Mouse (Mus musculus): ENCODE data around the gene Dst.
"Not testable (repeated sequence)": the region's sequence is repeated elsewhere in the genome, so short reads cannot be mapped to it uniquely, and the experiment has no call there.

Dst gene

DNA sequence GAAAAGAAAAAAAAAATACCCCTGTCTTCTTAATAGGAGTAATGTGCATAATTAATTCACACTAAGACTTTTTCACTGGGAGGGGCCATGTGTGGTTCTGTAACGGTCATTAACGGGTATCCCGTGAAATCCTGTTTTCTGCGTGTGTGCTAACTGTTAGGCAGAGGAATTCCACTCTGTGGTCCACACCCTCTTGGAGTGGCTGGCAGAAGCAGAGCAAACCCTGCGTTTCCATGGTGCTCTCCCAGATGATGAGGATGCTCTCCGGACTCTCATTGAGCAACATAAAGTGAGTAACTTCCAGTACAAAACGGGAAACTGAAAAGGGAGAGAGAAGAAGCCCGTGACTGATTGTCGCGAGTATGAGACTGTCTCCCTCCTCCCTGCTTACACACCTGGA, 379.7 kb downstream of the Dst start:
- DNase-seq (ENCODE audit: low read depth, low spot score): no peak

DNA sequence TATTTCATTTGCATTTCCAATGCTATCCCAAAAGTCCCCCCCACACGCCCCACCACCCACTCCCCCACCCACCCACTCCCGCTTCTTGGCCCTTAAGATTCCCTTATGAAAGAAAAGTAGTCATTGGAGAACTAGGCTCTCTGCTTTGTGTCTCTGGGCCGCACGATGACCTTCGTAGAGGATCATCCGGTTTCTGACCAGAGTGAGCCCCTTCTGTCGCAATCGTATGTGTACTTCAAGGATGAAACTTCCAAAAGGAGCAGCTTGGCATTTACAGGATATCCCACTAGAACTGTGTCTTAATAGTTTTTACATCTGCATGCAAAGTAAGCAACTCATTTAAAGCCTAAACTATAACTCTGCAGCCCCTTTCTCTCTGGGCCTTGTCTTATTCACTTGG, 380.2 kb downstream of the Dst start:
- no peak for DNase-seq (ENCODE audit: low read depth, low spot score)

DNA sequence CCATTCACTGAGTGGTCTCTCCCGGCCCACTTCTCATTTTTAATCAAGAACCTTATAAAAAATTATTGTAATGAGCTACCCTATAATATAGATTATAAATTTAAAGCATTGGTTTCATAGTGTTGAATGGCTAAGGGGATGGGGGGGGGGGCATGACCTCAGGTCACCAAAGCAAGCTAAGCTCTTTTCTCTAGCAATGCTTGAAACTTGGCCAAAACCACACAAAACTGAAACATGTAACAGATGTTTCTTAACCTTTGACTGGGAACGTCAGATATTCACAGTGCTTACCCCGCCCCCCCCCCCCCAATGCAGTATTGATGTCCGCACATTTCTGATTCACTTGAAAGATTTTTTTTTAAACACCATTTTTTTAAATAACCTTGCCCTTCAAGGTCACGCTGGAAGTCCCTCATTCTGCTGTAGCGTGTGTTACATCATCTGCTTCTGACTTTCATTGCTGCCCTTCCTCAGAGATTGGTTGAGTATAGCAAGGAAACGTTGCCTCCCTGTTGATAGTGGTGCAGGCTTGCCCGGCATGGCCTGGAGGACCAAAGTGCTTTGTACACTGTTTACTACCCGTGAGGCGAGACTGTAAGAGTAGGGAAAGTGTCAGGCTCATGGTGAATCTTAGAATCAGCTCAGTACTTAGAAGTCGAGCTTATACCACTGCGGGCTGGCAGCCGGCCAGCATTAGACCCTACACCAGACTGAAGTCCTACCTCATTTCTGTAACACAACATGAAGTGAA, 380.9 kb downstream of the Dst start:
- no peak for DNase-seq (ENCODE audit: low read depth, low spot score)

DNA sequence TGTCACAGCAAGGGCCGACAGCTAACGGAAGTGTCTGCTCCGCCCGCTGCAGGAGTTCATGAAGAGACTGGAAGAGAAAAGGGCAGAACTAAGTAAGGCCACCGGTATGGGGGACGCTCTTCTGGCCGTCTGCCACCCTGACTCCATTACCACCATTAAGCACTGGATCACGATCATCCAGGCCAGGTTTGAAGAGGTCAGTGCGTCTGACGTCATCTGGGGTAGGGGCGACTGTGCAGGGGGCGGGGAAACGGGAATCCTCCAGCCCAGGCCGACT, 381.4 kb downstream of the Dst start:
- no peak for DNase-seq (ENCODE audit: low read depth, low spot score)

DNA sequence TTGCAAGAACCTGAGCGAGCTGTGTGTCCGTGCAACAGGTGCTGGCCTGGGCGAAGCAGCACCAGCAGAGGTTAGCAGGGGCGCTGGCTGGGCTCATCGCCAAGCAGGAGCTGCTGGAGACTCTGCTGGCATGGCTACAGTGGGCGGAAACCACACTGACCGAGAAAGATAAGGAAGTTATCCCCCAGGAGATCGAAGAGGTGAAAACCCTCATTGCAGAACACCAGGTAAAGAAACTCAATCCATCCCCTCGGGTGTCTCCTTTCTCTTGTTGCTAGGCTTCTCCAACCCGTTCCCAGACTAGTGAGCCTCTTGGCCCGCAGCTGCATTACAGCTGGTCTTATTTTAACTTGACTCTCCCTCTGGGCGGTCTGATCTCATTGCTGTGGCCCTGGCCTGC, 382.3 kb downstream of the Dst start:
- DNase-seq (ENCODE audit: low read depth, low spot score): no peak

DNA sequence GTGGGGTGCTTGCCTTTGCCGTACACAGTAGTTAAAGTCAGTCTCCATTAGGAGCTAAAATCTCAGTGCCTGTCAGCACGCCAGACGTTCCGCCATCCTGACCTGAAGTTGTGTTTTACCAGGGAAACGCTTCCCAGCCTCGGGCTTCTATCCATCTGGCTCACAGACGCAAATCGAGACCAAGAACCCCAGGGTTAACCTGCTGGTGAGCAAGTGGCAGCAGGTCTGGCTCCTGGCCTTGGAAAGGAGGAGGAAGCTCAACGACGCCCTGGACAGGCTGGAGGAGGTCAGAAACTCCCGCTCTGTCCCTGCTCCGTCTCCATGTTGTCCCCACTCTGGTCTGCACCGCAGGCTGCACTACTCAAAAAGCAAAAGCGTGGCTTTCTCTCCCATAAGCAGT, 385.2 kb downstream of the Dst start:
- DNase-seq (ENCODE audit: low read depth, low spot score): no peak

DNA sequence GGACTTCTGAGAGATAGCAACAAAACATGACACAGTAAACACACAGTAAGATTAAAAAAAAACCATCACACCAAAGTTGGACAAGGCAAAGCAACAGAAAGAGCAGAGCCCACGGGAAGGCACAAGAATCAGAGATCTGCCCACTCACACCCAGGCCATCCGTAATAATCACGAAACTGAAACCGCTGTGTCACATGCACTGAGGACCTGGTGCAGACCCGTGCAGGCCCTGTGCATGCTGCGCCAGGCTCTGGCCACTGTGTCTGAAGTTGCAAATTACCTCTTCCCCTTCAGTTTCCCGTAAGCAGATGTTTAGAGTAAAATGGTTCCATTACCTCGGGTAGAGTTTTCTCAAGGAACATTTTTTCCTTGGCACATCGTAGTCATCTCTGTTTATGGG, 389.6 kb downstream of the Dst start:
- no peak for DNase-seq (ENCODE audit: low read depth, low spot score)

DNA sequence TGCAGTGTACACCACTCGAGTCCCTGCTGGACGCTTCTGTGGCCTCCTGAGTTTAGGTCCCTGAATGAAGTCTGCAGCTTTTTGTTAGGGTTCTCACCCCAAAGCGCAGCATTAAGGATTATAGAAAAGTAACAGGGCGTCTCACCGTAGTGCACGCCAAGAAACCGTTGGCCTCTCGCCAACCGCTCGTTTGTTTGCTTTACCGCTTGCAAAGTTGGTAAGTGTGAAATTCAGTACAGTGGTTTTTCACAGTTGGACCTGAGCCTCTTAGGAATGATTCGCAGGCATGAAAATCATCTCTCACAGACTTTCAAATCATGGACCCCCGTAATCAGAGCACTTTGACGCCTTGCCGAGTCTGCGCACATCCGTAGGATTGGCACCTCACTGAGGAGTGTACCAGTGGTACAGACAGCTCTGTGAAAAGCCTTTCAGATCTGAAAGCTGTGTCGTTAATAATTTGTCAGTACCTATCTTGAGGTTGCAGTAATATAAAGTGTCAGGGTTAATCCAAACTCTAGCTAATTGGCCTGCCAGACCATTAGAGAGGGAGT, 390.7 kb downstream of the Dst start:
- no peak for DNase-seq (ENCODE audit: low read depth, low spot score)

DNA sequence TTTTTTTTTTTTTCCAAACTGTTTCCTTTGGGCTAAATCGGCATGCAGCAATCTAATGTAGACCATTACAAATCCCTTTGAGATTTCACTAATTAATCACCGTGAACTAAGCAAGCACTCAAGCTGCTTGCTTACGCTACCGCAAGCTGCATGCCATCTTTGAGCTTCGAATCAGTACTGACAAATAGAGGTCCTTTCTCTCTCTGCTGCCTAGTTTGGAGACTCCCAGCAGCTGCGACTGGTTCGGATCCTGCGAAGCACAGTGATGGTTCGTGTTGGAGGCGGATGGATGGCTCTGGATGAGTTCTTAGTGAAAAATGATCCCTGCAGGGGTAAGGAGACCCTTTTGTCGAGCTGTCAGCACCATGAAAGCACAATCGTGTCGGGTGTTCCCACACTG, 391.5 kb downstream of the Dst start:
- DNase-seq (ENCODE audit: low read depth, low spot score): no peak

DNA sequence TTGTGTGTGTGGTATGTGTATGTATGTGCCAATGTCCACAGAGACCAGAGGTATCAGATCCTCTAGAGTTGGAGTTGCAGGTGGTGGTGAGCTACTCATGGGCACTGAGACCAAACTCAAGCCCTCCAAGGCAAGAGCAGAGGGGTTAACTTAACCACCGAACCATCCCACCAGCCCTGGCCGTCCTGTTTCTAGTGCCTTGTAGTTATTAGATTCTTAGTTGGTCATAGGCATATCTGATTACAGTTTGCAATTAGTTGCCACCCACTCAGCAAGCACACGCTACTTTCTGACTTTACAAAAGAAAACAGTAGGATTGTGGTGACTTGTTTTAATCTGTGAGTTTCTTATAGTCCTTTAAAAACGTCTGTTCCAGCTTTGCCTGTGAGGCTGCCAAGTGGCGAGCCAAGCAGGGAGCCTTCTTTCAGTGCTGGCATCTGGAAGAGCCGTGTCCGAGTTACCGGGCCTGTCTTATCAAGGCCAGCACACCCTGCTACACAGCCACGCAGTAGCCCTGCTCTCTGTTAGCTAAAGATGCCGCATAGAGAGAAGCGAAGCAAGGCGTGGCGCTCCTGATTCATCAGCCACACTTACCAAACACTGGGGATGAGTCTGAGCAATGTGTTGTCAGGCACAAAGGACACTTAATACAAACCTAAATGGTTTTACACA, 392.4 kb downstream of the Dst start:
- no peak for DNase-seq (ENCODE audit: low read depth, low spot score)

DNA sequence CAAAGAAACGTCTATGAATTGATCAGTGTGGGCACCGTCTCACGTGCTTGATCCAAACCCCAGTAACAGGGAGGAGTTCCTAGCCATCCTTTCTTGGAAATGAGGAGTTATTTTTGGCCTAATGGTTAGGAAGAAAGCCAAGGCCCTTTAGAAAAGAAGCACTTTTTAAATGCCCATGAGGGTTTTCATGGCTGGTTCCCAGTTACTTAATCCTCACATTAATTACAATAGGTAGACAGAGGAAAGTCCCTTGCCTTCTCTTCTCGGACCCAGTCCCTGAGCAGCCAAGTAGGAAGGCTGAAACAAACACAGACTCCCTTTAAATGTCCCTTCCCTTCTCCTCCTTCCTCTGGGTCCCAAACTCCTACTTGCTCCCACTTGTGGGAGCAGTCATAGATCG, 396.2 kb downstream of the Dst start:
- DNase-seq (ENCODE audit: low read depth, low spot score): no peak

DNA sequence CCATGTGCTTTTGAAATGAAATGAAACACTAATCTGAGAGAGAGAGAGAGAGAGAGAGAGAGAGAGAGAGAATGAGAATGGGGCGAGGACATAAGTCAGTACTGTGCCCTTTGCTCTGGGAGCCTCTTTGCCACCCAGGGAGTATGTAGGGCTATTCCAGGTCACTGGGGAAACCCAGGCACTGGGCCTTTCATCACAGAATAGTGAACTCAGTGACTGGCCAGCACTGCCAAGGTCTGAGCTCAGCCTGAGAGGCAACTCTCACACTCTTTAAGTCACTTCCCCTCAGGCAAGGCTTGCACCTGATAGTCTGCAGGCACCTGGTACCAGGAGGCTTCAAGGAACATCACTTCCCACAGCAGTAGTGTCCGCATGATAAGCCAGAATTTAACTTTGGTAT, 398.7 kb downstream of the Dst start:
- no peak for DNase-seq (ENCODE audit: low read depth, low spot score)

DNA sequence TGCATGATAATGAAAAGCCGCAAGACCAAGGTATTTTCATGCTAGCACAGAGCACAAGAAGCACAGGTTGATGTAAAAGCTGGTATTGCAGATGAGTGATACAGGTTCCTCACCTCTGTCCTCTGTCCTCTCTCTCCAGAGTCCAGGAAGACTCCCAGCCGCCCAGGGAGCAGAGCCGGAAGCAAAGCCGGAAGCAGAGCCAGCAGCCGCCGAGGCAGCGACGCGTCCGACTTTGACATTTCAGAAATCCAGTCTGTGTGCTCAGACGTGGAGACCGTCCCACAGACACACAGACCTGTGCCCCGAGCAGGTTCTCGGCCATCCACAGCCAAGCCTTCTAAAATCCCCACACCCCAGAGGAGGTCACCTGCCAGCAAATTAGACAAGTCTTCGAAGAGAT, 399.2 kb downstream of the Dst start:
- no peak for DNase-seq (ENCODE audit: low read depth, low spot score)

DNA sequence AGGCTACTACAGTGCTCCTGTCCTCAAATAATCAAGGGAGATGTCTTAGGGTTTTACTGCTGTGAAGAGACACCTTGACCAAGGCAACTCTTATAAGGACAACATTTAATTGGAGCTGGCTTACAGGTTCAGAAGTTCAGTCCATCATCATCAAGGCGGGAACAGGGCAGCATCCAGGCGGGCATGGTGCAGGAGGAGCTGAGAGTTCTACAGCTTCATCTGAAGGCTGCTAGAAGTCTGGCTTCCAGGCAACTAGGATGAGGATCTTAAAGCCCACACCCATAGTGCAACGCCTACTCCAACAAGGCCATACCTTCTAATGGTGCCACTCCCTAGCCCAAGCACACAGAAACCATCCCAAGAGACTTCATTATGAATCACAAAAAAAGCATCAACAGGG, 400.8 kb downstream of the Dst start:
- DNase-seq (ENCODE audit: low read depth, low spot score): not testable (repeated sequence)

DNA sequence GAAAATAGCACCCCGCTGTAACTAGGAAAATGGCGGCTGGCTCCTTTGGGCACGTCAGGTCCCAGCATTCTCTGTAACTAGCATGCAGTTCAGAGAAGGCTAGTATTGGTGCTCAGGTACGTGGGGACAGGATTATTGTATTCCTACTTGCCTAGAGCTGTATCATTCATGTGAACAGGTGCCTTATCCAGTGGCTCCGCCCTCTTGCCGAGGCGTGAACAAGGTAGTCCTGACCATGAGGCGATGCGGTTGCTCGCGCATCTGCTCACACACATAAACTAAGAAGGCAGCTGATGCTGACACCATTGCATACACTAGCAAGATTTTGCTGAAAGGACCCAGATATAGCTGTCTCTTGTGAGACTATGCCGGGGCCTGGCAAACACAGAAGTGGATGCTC, 401.4 kb downstream of the Dst start:
- no peak for DNase-seq (ENCODE audit: low read depth, low spot score)

DNA sequence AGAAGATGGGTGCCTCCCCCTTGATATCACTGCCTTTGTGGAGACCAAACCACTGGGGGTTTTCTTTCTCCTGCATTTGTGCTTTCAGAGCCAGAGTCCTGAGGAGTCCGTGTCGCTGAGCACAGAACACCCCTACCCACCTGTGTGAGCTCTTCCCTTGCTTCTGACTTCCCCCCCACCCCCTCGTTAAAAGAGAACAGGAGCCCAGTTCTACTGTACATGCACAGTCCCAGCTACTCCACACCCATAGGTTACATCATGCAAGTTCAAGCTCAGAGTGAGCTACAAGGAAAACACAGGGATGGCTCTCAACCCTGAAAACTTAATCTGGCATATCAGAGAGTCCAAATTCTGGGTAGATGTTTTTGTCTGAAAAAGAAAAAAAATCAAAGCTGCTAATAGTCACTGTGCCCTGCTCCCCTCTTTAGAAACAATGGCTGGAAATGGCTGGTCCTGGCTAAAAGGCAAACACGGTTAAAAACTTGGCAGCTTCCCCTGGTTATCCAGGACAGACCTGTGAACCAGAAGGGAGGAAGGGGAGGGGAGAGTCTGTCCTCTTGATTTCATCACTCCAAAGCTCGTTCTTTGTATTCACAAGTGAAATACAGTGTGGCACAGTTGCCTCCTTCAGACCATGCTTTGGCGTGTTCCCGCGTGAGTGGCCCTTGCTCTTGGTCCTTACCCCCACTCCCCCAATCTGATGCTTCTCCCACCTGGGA, 402.7 kb downstream of the Dst start:
- no peak for DNase-seq (ENCODE audit: low read depth, low spot score)

DNA sequence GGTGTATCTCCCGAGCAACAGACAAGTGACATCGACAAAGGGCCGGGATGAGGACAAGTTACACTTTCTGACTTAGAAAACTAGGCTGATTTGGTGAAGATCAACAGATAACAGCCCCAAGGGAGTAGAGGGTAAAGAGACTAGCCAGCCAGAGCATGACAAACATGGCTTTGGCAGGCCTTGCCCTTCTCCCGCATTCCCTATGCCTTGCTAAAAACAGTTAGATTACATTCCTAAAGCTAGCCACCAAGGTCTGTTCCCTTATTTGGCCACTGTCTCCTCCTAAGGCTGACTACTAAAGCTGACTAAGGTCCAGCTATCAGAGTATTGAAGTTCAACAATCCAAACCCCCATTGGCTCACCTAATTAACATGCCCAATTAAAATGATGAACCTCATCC, 404.8 kb downstream of the Dst start:
- DNase-seq (ENCODE audit: low read depth, low spot score): no peak

DNA sequence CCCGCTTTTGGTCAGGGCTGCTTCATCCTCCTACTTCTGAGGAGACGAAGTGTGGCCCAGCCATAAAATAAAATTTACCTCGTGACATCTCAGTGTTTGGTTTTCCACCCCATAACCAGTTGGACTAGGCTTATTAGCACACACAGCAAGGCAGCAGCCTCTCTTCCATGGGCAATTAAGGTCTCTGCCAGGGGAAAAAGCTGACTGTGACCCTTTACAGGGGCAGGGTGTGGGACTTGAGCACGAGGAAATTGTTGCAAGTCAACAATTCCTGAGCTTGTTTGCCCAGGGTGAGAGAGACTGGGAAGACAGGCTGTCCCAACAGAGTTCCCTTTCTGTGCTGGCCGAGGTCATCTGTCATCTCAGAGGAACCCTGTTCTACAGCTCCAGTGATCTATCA, 407.4 kb downstream of the Dst start:
- no peak for DNase-seq (ENCODE audit: low read depth, low spot score)

DNA sequence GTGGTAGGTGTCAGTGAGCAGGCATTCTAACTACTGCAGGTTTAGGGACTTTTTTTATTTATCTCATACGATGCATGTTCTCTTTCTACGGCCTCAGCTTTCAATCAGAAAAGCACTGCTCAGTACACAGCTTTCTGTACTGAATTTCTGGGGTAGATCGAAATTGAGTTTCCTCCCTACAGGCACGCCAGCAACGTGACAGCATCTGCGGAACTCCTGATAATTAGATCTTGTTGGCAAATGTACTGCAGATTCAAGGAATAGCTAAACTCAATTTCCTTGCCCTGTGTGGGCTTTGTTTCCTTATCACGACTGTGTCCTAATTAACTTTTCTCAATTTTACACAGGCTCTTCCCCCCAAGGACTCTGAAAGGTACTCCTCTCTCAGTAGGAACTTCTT, 416.2 kb downstream of the Dst start:
- DNase-seq (ENCODE audit: low read depth, low spot score): no peak

DNA sequence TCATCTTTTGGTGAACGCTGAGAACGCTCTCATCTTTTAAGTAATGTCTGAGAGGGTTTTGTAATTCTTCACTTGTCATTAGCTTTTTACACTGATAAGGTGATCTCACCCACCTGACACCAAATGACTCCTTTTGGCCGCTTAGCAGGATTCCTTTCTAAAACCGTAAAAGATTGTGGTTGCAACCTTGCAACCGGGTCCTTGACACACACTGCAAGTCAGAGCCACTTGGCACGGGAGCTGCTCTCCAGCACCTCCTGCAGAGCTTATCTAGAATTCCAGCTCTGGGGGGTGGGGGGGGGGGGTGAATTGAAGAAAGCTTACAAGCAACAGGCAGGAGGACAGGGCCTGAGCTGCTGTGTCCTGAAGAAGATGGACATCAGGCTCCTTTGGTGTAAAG, 420.6 kb downstream of the Dst start:
- DNase-seq (ENCODE audit: low read depth, low spot score): no peak

DNA sequence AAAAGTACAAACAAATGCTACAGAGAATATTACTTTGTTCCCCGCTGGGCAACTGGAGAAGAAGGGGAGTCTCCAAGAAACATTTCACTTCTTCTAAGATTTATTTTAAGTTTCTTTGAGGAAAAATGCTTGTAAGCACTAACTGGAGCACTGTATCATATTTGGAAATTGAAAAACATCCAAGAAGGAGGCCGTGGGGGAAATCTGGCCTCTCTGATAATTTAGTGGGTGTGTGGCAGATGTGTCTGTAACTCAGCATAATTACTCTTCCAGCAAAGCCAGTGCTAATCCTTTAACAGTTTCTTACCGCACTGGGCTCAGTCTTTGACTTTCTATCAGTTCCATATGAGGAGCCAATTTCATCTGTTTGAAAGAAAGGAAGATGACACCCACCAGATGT, 423.7 kb downstream of the Dst start:
- DNase-seq (ENCODE audit: low read depth, low spot score): no peak

Data from WW6 (cell line).